Mouse (Mus musculus) megakaryocyte, adult 5-6 weeks (primary cell): Measurements from ENCODE around the gene Ambra1. TPM values are rescaled to one million over a fixed set of nuclear protein-coding genes. Genes with fewer than 3 reads are reported as not detected.

Experiments used
- ATAC-seq: 2 replicates; pipeline ENCODE4 v1.8.0; 2016; ENCODE audit warnings: mild to moderate bottlenecking, inconsistent platforms; ENCODE audit not compliant: poor library complexity, severe bottlenecking
- total RNA-seq, 2 experiments: library from RNA; stranded (forward) in 1 of 2; stranded (reverse) in 1 of 2; fragments of 153-499, 151-499 nt in 1 of 2; fragments of 221-1000, 200-1000 nt in 1 of 2; gene quantifications; 2 replicates each; pipeline versions ENCODE4 v1.2.3 to v1.2.4; 2015 to 2017

Ambra1 gene
- total RNA-seq, 2 experiments from 2014 or later = 15.1 to 22.4 TPM

DNA sequence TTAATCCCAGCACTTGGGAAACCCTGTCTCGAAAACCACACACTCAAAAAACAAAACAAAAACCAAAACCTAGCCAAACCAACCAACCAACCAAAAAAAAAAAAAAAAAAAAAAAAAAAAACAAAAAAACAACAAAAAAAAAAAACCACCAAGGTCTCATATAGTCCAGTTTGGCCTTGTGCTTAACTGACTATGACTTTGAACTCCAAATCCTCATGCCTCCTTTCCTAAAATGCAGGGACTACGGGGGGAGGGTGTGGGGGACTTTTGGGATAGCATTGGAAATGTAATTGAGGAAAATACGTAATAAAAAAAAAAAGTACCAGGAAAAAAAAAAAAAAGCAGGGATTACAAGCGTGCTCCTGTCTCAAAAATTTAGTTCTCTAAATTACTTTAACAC is 363 bp upstream of the Ambra1 start:
- ATAC-seq = no peak

DNA sequence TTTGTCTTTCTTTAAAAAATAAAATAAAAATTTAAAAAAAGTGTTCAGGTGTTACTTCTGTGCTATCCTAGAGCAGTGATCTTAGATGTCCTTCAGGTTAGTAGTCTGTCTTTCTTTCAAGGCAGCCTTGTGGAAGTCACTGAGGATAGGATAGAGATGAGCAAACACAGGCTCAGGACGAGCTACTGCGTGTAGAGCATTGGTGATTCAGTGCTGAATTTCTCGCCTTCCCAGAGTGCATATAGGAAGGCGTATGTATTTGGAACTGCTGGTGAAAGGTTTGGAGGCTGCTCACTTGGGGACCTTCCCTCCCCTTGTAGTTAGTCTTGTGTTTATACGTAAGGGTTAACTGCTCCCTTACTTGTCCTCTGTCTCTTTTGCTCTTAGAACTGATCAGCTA is 5.3 kb downstream of the Ambra1 start:
- ATAC-seq = no peak

DNA sequence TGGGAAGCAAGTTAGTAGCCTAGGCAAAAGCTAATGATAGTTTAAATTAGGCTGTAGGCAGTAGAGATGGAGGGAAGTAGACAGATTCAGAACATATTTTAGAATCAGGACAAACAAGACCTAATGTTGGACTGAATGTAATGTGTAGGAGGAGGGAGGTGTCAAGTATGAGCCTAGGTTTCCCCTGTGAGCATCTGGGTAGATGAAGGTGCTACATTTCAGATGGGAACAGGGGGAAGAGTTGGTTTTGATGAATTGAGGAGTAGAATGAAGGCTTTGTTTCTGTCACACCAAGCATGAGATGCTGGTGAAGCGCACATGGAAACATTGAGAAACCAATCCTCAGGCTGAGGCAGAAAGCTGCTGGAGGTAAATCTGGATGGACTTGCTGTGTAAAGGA is 9.7 kb downstream of the Ambra1 start:
- ATAC-seq = no peak

DNA sequence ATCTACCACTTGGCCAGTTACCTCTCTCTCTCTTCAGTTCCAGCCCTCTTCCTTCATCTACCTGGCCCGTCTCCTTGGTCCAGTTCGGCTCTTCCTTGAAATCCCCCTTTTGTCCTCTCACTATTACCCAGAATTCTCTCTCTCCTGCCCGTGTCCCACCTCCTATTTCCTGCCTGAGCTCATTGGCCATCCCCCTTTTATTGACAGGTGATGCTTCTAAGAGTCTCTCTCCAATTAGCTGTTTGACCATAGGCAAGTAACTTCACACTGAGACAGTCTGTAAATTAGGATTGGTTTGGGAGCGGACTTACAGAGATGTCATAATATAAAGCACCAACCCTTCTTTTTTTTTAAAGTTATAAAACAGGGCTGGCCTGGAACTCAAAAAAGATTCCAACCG is 14.8 kb downstream of the Ambra1 start:
- ATAC-seq = no peak

DNA sequence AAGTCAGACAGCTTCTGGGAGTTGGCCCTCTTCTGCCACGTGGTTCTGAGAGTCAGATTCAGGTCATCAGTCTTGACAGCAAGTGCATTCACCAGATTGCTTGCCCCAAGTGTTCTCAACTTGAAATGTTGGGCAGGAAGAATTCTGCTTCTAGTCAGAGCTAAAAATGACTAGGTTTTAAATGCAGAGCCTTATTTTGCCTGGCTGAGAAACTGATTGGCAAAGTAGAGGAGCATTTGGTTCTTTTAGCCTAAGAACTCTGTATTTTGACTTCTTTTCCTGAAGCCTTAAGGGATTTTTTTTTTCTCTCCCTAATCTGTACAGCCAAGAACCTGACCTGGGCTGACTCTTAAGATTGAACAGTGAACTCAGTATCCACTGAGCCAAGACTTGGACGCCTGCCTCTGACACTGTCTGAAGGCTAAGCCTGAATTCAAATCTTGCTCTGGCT is 19.9 kb downstream of the Ambra1 start:
- no peak for ATAC-seq

DNA sequence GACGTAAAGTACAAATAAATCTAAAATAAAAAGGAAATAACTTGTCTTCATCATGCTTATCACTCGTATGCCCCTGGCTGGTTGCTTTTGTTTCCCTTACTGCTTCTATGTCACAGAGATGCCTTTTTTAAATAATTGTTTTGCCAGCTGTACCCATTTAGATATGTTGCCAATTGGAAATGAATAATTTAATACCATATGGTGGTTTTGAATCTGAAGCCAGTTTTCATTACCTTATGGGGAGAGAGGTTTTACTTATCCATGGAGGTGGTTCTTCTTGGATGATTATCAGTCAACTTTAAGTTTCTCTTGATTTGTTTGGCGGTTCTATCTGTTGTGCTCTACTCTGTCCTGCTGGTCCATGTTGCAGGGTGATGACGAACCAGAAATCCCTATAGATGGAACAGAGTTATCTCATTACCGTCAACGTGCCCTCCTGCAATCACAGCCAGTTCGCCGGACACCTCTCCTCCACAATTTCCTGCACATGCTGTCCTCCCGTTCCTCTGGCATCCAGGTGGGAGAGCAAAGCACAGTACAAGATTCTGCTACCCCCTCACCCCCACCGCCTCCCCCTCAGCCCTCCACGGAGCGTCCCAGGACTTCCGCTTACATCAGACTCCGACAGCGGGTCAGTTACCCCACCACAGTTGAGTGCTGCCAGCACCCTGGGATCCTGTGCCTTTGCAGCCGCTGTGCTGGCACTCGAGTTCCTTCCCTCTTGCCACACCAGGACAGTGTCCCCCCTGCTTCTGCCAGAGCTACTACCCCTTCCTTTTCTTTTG is 42.2 kb downstream of the Ambra1 start:
- ATAC-seq = no peak

DNA sequence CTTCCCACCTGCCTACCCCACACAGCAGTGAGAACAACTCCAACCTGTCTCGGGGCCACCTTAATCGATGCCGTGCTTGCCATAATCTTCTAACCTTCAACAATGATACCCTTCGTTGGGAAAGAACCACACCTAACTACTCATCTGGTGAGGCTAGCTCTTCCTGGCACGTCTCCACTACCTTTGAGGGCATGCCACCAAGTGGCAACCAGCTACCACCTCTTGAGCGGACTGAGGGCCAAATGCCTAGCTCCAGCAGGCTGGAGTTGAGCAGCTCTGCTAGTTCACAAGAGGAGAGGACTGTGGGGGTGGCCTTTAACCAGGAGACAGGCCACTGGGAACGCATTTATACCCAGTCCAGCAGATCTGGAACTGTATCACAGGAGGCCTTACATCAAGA is 43.4 kb downstream of the Ambra1 start:
- ATAC-seq = no peak

DNA sequence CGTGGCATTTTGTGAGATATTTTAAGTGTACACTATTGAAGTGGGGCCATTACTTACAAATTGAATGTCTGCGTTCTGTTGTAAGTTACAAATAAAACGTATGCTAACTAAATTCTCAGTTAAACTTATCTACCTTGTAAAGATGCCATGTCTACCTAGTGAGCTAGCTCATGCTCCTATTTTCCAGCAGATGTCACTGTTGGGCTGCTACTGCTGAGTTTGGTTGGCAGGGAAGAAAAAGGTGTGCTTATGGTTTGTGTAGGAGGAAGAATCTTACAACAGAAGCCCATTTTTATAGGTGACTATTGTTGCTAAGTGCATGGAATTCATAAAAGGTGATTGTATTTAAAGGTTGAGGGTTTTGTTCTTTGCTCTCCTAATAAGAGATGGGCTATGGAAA is 49.2 kb downstream of the Ambra1 start:
- peak; percentile 57; the same call in 1 of the 2 replicates for ATAC-seq

DNA sequence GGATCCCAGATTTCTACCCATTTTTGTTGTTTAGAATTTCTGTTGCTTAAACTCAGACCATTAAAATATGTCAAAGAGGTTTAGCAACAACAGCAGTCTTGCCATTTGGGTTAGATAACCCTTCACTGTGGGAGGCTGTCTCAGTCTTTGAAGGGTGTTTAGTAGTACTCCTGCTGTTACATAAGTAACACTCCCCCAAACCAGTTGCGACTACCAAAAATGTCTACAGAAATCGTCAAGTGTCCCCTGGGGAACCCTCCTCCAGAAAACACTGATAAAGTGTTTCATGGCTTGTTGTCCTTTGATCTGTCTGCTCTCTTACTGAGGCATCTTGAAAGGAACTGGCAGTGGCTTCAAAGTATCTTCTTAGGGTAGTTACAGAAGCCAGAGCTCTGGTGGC is 61.7 kb downstream of the Ambra1 start:
- no peak for ATAC-seq

DNA sequence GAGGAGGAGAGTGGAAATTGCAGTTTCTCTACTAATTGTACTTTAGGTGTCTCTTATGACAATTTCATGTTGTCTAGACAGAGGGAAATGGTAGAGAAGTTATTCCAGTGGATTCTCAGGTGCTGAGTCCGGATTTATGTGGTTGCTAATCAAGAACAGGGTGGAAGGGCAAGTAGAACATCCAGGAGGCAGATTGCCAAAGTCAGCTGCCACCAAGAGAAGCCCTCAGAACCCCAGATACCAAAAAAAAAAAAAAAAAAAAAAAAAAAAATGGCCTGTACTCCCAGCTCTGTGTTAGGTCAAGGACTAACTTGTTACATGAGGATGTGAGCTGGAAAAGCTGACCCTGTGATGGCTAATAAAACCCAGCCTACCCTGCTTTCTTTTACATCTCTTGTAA is 62.4 kb downstream of the Ambra1 start:
- ATAC-seq = no peak

DNA sequence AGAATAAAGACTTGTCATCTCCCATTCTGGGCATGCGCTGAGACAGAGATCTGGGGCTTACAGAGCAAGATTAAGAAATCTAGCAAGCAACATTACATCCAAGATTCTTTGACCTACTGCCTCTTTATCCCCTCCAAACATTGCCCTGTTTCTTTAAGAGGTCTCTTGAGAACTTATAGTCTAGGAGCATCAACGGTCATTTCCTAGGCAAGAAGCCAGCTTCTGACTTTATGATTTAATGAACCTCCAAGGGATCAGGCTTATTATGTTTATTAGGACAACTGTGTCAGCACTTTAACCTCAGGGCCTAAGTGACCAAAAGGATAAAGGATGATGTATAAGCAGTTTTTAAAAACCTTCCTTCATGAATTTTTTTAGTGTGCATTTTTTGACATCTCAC is 64.5 kb downstream of the Ambra1 start:
- no peak for ATAC-seq

DNA sequence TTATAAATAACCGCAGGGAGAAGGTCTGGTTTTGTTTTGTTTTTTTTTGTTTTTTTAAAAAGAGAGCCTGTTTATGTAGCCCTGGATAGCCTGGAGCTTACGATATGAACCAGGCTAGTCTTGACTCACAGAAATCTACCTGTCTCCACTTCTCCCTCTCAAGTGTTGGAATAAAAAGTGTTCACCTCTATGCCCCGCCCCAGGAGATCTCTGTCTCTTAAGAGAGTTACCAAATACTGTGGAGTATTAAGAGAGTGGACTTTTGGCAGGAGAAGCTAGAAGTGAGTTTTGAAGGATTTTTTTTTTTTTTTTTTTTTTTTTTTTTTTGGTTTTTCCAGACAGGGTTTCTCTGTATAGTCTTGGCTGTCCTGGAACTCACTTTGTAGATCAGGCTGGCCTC is 65.2 kb downstream of the Ambra1 start:
- ATAC-seq = no peak

DNA sequence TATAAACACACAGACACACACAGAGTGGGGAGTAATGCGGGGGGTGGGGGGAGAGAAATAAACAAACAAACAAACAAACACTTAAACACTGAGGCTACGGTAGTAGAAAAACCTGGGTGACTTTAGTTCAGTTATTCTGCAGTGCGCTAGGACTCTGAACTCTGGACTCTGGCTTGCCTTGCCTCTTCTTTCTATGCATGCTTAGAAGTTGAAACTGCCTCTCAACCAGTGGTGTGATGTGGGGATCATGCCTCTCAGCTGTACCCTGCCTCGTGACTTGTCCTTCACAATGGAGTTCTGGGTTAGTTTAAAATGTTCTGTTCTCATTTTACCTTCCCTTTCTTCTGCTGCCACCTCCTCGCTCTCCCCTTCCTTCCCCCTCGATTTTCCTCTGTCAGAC is 81.5 kb downstream of the Ambra1 start:
- ATAC-seq = no peak

DNA sequence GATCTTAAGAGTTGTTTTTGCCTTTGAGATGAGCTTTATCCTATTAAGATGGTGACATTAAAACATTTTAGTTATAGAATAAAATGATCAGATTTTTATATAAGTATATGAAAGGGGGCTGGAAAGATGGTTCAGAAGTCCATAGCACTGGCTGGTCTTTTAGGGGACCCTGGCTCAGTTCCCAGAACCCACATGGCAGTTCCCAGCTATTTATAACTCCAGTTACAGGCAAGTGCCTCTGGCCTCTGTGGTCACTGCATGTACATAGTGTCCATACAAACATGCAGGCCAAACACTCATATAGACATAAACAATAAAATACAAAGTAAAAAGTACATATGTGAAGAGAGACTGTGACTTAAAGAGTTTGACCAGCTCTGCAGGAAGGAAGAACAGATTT is 86.8 kb downstream of the Ambra1 start:
- ATAC-seq = no peak

DNA sequence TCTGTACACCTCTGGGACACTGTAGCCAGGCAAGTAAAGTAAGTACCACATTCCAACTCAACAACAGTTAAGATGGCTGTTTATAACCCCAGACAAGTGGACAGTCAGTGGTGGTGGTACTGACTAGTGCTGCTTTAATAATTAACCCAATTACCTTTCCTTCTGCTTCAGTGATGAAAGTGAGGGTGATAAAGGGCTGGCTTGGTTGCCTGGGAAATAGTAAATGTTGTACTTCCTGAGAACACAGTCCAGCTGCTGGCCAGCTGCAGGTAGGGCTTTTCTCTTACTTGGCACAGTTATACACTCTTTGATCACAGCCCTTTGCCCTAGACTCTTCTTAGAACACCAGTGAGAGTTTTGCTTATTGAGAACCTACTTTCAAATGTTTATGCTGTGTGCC is 102.3 kb downstream of the Ambra1 start:
- no peak for ATAC-seq

DNA sequence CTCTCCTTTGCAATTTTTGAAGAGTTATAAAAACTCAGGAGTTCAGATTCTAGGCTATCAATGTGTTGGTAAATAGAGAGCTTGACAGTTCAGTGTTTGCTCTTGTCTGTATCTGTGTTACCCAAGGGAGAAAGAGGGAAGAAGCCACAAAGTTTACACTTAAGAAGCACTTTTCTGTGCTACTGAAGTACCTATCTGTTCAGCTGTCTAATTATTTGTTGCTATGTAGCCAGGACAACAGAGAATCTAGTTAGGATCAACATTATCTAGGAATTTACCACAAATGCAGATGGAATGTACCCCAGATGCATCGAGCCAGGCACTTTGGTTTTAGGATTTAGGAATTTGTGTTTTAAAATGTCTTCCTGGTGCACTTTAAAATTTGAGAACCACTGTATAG is 104.3 kb downstream of the Ambra1 start:
- no peak for ATAC-seq

DNA sequence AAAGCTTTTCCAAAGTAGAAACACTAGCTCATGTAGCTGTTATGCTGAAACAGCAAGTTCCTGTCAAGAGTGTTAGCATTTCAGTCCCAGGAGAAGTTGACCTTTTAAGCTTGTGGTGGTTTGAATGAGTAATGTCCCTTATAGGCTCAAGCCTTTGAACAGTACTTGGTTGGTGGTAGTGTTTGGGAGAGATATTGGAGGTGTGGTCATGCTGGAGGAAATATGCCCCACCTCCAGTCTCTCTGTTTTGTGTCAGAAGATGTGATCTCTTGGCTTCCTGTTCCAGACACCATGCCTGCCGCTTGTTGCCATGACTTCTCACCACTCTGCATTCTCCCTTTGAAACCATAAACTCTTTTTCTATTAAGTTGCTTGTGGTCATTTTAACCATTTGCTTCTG is 105.1 kb downstream of the Ambra1 start:
- ATAC-seq = peak; percentile 56

DNA sequence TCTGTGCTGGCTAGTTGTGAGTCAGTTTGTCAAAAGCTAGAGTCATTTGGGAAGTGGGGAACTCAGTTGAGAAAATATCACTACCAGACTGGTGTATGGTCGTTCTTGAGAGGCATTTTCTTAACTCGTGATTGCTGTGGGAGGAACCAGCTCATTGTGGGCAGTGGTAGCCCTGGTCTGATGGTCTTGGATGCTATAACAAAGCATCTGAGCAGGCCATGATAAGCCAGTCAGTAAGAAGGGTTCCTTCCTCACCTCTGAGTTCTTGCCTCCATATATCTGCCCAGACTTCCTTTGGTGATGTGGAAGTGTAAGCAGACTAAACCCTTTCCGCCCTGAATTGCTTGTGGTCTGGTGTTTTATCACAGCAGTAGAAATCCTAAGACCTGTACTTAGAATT is 105.7 kb downstream of the Ambra1 start:
- ATAC-seq = no peak

DNA sequence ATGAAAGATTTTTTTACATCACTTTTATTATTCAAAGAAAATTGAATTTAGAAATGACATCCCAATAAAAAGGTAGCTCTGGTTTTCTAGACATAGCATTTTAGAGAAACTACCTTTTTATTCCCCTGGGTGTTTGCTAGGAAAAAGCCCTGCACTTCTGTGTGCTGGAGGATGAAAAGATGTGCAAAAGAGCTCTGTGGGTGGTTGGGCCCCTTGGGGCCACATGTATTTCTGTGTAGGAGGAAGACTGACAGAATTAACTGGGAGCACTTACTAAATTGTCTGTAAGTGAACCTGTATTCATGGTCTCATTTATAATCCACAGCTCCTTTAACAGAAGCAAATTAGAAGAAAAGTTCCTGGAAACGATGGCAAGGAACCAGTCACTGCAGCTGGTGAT is 114.2 kb downstream of the Ambra1 start:
- no peak for ATAC-seq

DNA sequence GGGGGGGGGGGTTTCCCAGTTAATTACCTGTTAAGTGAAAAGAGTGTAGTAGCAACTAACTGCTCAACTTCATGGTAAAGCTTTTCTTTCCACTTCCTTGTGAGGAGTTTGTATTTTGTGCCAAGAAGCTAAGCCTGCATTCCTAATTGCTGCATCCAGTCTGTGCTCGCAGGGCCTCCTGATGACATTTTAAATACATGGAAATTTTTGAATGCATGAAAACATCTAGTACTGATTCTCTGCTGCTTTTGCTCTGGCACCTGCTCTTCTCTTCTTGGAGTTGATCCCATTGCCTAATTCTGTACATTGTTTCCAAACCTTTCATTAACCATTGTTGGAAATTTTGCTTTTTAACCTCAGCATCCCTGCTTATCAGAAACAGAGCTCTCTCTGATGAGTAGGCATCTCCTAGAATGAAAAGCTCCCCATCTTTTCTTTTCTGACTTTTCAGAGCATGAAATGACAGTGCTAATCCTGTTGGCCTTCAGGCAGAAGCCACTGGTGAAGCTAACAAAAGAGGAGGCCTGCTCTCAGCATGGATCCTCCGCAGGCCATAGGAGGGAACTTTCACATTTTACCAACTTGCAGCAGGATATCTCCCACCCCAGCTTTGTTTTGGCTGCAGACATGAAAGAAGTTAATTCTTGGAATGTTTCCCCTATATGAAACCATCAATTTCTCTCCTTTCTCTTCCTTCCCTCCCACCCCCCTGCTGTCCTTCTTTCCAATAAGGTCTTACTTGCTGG is 122.7 kb downstream of the Ambra1 start:
- ATAC-seq = no peak

DNA sequence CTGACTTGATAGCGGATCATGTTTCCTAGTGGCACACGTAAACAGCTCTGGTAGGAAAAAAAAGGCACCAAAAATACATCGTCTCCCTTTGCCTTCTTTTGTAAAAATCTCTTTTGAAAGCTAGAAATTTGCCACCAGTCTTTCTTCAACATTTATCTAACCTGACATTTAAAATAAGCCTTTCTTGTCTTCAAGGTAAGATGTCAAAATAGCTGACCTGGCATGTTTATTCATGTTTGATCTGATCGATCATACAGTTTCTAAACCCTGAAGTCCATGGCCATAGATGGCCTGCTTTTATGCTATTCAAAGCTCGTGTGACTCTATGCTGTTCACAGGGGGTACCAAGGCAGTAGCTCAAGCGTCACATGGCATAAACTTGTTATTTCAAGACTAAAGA is 124.6 kb downstream of the Ambra1 start:
- no peak for ATAC-seq

DNA sequence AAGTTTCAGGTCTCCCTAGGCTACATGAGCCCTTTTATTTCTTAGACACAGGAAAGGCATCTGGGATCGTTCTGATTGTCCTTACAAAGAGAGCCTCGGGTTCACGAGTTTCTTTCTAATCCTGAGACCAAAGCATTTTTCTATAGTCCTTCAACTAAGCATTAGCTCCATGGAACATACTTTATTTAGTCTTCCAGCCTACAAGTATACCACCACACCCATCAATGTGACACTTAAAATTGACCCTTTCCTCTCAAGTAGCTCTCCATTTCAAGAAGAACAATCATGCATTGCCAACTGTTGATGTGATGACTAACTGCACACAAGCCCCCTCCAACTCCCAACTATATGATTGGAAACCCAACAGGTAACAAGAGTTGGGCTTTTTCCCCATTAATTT is 127.0 kb downstream of the Ambra1 start:
- no peak for ATAC-seq
